Mouse (Mus musculus): ENCODE measurements around the gene Ceacam19. TPM values are rescaled to one million over a fixed set of nuclear protein-coding genes. Genes with fewer than 3 reads are reported as not detected.
"Not testable (repeated sequence)": the region's sequence is repeated elsewhere in the genome, so short reads cannot be mapped to it uniquely, and the experiment has no call there.

Gene Ceacam19
- not detected in 2 replicates for polyA plus RNA-seq (2014; fragmentation: Nextera tagmentation; extraction: Ambion mirVana)

GRCm38 (mm10) chr7:19887849-19888248, at the start of gene Ceacam19:
Ceacam19 (minus strand) TSS chr7:19887965.
- no peak within 1 kb of the TSS for H3K4me2 ChIP-seq (ENCODE audit: low read depth, low read length, severe bottlenecking)
- DNase-seq (ENCODE audit: low spot score): no peak
- no peaks in the 10 kb centered on the region for H3K27me3 ChIP-seq (ENCODE audit: control insufficient read depth, insufficient read depth, low read length)
- no peak within 1 kb of the TSS for H3K4me3 ChIP-seq (ENCODE audit: low read depth, low read length)
- WGBS: 75% methylated on average over 7 of the region's 7 CpGs
- no peaks in the 10 kb centered on the region for H3K36me3 ChIP-seq (ENCODE audit: control insufficient read depth, insufficient read depth, low read length)
- no peak within 1 kb of the TSS for H3K27ac ChIP-seq (ENCODE audit: low read depth, low read length)
- peaks cover 2% of the 10 kb centered on the region; the same call in 1 of the 2 replicates for H3K9me3 ChIP-seq (ENCODE audit: control insufficient read depth, low read length)
- no peaks in the 10 kb centered on the region for H3K4me1 ChIP-seq (replicated peaks; ENCODE audit: control insufficient read depth, insufficient read depth, low read length)
- no peak for ATAC-seq (replicated peaks; ENCODE audit: low FRiP score)
- H3K9ac ChIP-seq (ENCODE audit: low read length): no peak within 1 kb of the TSS

GRCm38 (mm10) chr7:19937229-19937821, 49.6 kb upstream of the Ceacam19 start:
- no peak overlapping the region for H3K9ac ChIP-seq (ENCODE audit: low read length)

GRCm38 (mm10) chr7:19935961-19936360, 48.2 kb upstream of the Ceacam19 start:
- Histone ChIP-seq H3K9ac (ENCODE audit: low read length) (no peak overlapping the region), H3K4me1 (replicated peaks; ENCODE audit: control insufficient read depth, insufficient read depth, low read length) (no peaks in the 10 kb centered on the region; the same call in 1 of the 2 replicates), H3K36me3 (ENCODE audit: control insufficient read depth, insufficient read depth, low read length) (no peaks in the 10 kb centered on the region), H3K4me2 (ENCODE audit: low read depth, low read length, severe bottlenecking) (no peak overlapping the region), H3K27me3 (ENCODE audit: control insufficient read depth, insufficient read depth, low read length) (no peaks in the 10 kb centered on the region), H3K27ac (ENCODE audit: low read depth, low read length) (no peak overlapping the region), H3K9me3 (ENCODE audit: control insufficient read depth, low read length) (no peaks in the 10 kb centered on the region), H3K4me3 (ENCODE audit: low read depth, low read length) (no peak overlapping the region)
- ATAC-seq (replicated peaks; ENCODE audit: low FRiP score) (no peak), DNase-seq (ENCODE audit: low spot score) (no peak)
- 81% methylated on average over 6 of the region's 6 CpGs for WGBS

More at GRCm38 (mm10) chr7:19937229-19937821, 49.6 kb upstream of the Ceacam19 start:
- WGBS: 80% methylated on average over 11 of the region's 11 CpGs
- Histone ChIP-seq H3K4me1 (replicated peaks; ENCODE audit: control insufficient read depth, insufficient read depth, low read length) (no peaks in the 10 kb centered on the region; the same call in 1 of the 2 replicates), H3K27me3 (ENCODE audit: control insufficient read depth, insufficient read depth, low read length) (no peaks in the 10 kb centered on the region), H3K4me3 (ENCODE audit: low read depth, low read length) (no peak overlapping the region), H3K36me3 (ENCODE audit: control insufficient read depth, insufficient read depth, low read length) (no peaks in the 10 kb centered on the region), H3K4me2 (ENCODE audit: low read depth, low read length, severe bottlenecking) (no peak overlapping the region), H3K9me3 (ENCODE audit: control insufficient read depth, low read length) (no peaks in the 10 kb centered on the region), H3K27ac (ENCODE audit: low read depth, low read length) (no peak overlapping the region)
- ATAC-seq (replicated peaks; ENCODE audit: low FRiP score): no peak
- DNase-seq (ENCODE audit: low spot score): no peak

GRCm38 (mm10) chr7:19935171-19935751, 47.5 kb upstream of the Ceacam19 start:
- Histone ChIP-seq H3K4me2 (ENCODE audit: low read depth, low read length, severe bottlenecking) (no peak overlapping the region), H3K27me3 (ENCODE audit: control insufficient read depth, insufficient read depth, low read length) (no peaks in the 10 kb centered on the region), H3K4me1 (replicated peaks; ENCODE audit: control insufficient read depth, insufficient read depth, low read length) (no peaks in the 10 kb centered on the region; the same call in 1 of the 2 replicates), H3K36me3 (ENCODE audit: control insufficient read depth, insufficient read depth, low read length) (no peaks in the 10 kb centered on the region), H3K9ac (ENCODE audit: low read length) (no peak overlapping the region), H3K4me3 (ENCODE audit: low read depth, low read length) (no peak overlapping the region), H3K9me3 (ENCODE audit: control insufficient read depth, low read length) (no peaks in the 10 kb centered on the region), H3K27ac (ENCODE audit: low read depth, low read length) (no peak overlapping the region; the same call in 1 of the 2 replicates)
- WGBS: 86% methylated on average over 20 of the region's 20 CpGs
- ATAC-seq (replicated peaks; ENCODE audit: low FRiP score): no peak
- no peak for DNase-seq (ENCODE audit: low spot score)

GRCm38 (mm10) chr7:19932877-19933809, 45.4 kb upstream of the Ceacam19 start:
- DNase-seq (ENCODE audit: low spot score) (peak; percentile 61), ATAC-seq (replicated peaks; ENCODE audit: low FRiP score) (peak; percentile 72)
- H3K9me3 ChIP-seq (ENCODE audit: control insufficient read depth, low read length): no peaks in the 10 kb centered on the region
- H3K4me1 ChIP-seq (replicated peaks; ENCODE audit: control insufficient read depth, insufficient read depth, low read length): no peaks in the 10 kb centered on the region; the same call in 1 of the 2 replicates
- H3K36me3 ChIP-seq (ENCODE audit: control insufficient read depth, insufficient read depth, low read length): no peaks in the 10 kb centered on the region
- 27% methylated on average over 20 of the region's 21 CpGs for WGBS
- peak overlapping the region; percentile 14 for H3K4me3 ChIP-seq (ENCODE audit: low read depth, low read length)
- no peak overlapping the region for H3K27ac ChIP-seq (ENCODE audit: low read depth, low read length)
- no peak overlapping the region for H3K9ac ChIP-seq (ENCODE audit: low read length)
- no peaks in the 10 kb centered on the region for H3K27me3 ChIP-seq (ENCODE audit: control insufficient read depth, insufficient read depth, low read length)
- peak overlapping the region; percentile 34 for H3K4me2 ChIP-seq (ENCODE audit: low read depth, low read length, severe bottlenecking)

GRCm38 (mm10) chr7:19932133-19932876, 44.5 kb upstream of the Ceacam19 start:
- Histone ChIP-seq H3K27ac (ENCODE audit: low read depth, low read length) (no peak overlapping the region), H3K9me3 (ENCODE audit: control insufficient read depth, low read length) (no peaks in the 10 kb centered on the region), H3K27me3 (ENCODE audit: control insufficient read depth, insufficient read depth, low read length) (no peaks in the 10 kb centered on the region), H3K36me3 (ENCODE audit: control insufficient read depth, insufficient read depth, low read length) (no peaks in the 10 kb centered on the region), H3K9ac (ENCODE audit: low read length) (no peak overlapping the region), H3K4me3 (ENCODE audit: low read depth, low read length) (no peak overlapping the region), H3K4me2 (ENCODE audit: low read depth, low read length, severe bottlenecking) (no peak overlapping the region), H3K4me1 (replicated peaks; ENCODE audit: control insufficient read depth, insufficient read depth, low read length) (no peaks in the 10 kb centered on the region; the same call in 1 of the 2 replicates)
- WGBS: 30% methylated on average over 13 of the region's 13 CpGs
- DNase-seq (ENCODE audit: low spot score) (no peak), ATAC-seq (replicated peaks; ENCODE audit: low FRiP score) (peak; percentile 47)

- DNase-seq (ENCODE audit: low spot score); H3K4me1 ChIP-seq (replicated peaks; ENCODE audit: control insufficient read depth, insufficient read depth, low read length); H3K9ac ChIP-seq (ENCODE audit: low read length); H3K4me2 ChIP-seq (ENCODE audit: low read depth, low read length, severe bottlenecking); ATAC-seq (replicated peaks; ENCODE audit: low FRiP score); H3K9me3 ChIP-seq (ENCODE audit: control insufficient read depth, low read length); H3K27me3 ChIP-seq (ENCODE audit: control insufficient read depth, insufficient read depth, low read length); H3K27ac ChIP-seq (ENCODE audit: low read depth, low read length); H3K4me3 ChIP-seq (ENCODE audit: low read depth, low read length); H3K36me3 ChIP-seq (ENCODE audit: control insufficient read depth, insufficient read depth, low read length): not testable (repeated sequence)
- 82% methylated on average over 6 of the region's 6 CpGs for WGBS
Observed at GRCm38 (mm10) chr7:19930481-19930880, 42.7 kb upstream of the Ceacam19 start.

- WGBS: 80% methylated on average over 5 of the region's 5 CpGs
- DNase-seq (ENCODE audit: low spot score) (no peak), ATAC-seq (replicated peaks; ENCODE audit: low FRiP score) (no peak)
- no peaks in the 10 kb centered on the region for H3K9me3 ChIP-seq (ENCODE audit: control insufficient read depth, low read length)
- no peak overlapping the region for H3K9ac ChIP-seq (ENCODE audit: low read length)
- H3K27ac ChIP-seq (ENCODE audit: low read depth, low read length): no peak overlapping the region
- H3K4me1 ChIP-seq (replicated peaks; ENCODE audit: control insufficient read depth, insufficient read depth, low read length): no peaks in the 10 kb centered on the region; the same call in 1 of the 2 replicates
- H3K4me2 ChIP-seq (ENCODE audit: low read depth, low read length, severe bottlenecking): no peak overlapping the region
- no peak overlapping the region for H3K4me3 ChIP-seq (ENCODE audit: low read depth, low read length)
- no peaks in the 10 kb centered on the region for H3K27me3 ChIP-seq (ENCODE audit: control insufficient read depth, insufficient read depth, low read length)
- no peaks in the 10 kb centered on the region for H3K36me3 ChIP-seq (ENCODE audit: control insufficient read depth, insufficient read depth, low read length)
Observed at GRCm38 (mm10) chr7:19928486-19928885, 40.7 kb upstream of the Ceacam19 start.
